Mouse (Mus musculus) sigmoid colon, adult 10 weeks (tissue): Measurements from ENCODE around the gene Kcnd3. TPM values are rescaled to one million over a fixed set of nuclear protein-coding genes. Genes with fewer than 3 reads are reported as not detected.

Experiments used
- polyA plus RNA-seq: library from polyadenylated mRNA; stranded (reverse); fragments of 350-450 nt; fragmentation: Illumina TruSeq; extraction: RNeasy Lipid Tissue Mini Kit (QIAGEN cat#74804); gene quantifications from one replicate; pipeline ENCODE4 v1.2.3, GENCODE M21; 2014; ENCODE audit warnings: low read depth, low replicate concordance

The Kcnd3 gene
- polyA plus RNA-seq: 18.3 TPM

DNA sequence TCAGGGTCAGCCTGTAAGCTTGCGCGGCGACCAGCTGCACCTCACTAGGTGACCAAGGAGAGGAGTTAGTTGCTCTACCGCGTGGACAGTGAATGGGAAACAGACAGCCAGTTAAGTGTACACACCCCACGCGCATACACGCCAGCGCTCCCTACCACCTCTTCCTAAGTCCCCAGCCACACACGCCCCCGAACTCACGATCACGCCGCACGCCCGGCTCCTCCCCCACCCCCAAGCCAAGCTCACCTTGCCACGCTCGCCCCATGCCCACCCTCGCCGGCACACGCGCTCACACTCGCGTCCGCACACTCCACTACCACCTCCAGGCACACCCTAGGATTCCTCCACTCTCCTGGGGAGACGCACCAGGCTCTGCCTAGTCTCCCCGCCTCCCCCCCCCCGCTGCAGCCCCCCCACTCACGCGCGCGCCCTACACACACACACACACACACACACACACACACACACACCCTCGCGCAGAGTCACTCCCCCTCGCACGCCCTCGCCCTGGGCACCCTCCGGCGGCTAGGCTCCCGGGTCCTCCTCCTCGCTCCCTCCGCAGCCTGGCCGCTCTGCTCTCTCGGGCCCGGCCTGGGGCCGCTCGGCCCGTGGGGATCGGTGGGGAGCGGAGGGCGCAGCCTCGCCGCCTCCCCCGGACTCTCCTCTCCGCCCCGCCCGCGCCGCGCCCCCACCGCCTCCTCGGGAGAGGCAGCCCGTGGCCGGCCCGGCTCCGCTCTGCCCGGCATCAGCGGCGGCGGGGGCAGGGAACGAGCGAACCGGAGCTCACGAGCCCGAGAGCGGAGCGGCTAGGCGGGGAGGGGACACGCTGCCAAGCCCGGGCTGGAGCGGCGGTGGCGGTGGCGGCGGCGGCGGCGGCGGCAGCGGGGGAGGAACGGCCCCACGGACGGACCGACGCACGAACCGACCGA lies at the start of gene Kcnd3:
Gene Kcnd3 (plus strand): TSS at position 704 of the 929 bp plus-strand sequence.

DNA sequence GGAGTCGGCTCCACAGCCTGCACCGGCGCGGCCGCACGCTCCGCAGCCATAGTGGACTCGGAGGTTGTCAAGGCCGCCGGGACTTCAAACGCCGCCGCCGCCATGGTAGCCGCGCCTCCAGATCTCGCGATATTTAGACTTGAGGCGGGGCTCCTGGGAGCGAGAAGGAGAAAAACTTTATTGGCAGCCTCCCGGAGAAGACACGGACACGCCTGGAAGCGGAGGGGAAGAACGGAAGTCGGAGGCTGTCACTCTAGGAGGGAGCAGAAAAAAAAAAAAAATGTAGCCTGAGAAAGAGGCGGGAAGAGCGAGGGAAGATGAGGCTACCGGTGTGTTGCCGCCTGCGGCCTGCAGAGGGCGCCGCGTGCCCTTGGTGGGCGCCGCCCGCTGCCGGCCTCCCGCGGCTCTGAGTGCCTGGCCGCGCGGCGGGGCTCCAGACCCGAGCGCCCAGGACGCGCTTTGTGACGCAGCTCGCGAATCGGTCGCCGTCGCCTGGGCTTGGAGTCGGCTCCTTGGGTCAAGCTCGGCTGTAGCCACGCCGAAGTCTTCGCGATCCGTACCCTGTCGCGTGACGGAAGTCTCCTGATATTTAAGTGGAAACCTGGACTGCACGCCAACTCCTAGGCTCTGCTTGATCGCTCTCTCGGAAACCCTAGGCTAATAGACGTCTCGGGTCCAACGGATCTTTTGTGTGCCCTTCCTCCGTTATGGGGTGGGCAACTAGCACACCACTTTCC lies 235.4 kb downstream of the Kcnd3 start, which contains the start of gene Ddx20:
Gene Ddx20 (minus strand): TSS at position 251 of the 737 bp plus-strand sequence.

DNA sequence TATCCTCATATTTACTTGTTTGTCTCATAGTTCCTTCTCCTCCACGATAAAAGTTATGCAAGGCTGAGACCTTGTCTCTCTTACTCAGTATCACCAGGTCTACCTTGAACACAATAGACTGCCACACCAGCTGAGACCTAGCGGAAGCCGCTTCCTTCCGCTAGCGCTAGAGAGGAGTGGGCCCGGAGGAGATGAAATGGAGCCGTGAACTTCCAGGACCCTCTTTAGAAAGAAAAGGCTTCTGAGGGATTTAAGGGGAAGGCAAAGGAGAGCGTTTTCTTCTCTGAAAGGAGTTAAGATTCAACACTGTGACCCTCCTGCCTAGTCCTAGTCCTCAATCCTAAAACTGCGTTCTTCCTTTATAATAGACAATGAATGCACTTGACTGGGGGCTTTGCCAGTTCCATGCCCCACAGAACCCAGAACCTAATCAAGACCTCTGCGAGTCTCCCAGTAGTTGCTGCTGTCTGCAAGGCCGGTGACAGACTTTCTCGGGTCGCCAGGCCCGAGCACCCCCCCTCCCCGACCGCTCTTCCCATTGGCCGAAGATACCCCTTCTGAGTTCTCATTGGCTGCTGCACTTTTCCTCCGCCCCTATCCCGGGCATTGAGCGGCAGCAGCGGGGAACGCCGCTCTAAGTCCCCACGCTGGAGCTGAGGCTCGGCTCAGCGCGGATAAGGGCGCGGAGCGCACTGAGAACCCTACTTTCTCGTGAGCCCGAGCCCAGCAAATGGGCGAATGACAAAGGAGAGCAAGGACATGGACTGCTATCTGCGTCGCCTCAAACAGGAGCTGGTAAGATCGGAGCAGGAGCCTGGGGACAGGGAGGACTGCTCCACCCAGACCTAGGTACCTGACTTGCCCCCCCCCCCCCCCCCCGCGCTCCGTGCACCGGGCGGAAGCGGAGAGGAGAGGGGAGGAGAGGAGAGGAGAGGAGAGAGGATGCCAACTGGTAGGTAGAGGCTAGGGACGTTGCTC lies 252.2 kb downstream of the Kcnd3 start, which contains the start of gene Inka2:
Gene Inka2 (plus strand): TSS at position 569 of the 978 bp plus-strand sequence.

Other genes starting within 250 kb of the Kcnd3 start
- gene Ddx20, start 235.2 kb downstream of the Kcnd3 start, polyA plus RNA-seq: 25.7 TPM